Mouse (Mus musculus): ENCODE measurements around the gene Apex1. TPM values are rescaled to one million over a fixed set of nuclear protein-coding genes. Genes with fewer than 3 reads are reported as not detected.
"Not testable (repeated sequence)": the region's sequence is repeated elsewhere in the genome, so short reads cannot be mapped to it uniquely, and the experiment has no call there.

The Apex1 gene
- polyA plus RNA-seq, 1 experiment from 2014 or later: 70.5 TPM

- no peak overlapping the region for H3K9ac ChIP-seq
- no peak for ATAC-seq (ENCODE audit: insufficient read depth)
- H3K27ac ChIP-seq (replicated peaks): 0 out of 2 replicates have a peak overlapping the region, but pooled peaks have one; percentile 29
- peaks cover 7% of the 10 kb centered on the region; the same call in 1 of the 2 replicates for H3K4me1 ChIP-seq (replicated peaks)
- H3K9me3 ChIP-seq (replicated peaks): no peaks in the 10 kb centered on the region
- WGBS (ENCODE audit: insufficient replicate concordance): 21% methylated on average over 23 of the region's 23 CpGs
- peak overlapping the region; percentile 27 for H3K4me3 ChIP-seq (replicated peaks)
- H3K36me3 ChIP-seq (replicated peaks): no peaks in the 10 kb centered on the region
- H3K27me3 ChIP-seq: peaks cover 18% of the 10 kb centered on the region
- H3K4me2 ChIP-seq: peak overlapping the region; percentile 55
These were observed 27.9 kb upstream of the Apex1 start for GRCm38 (mm10) chr14:50896747-50897373.

- no peak within 1 kb of the TSS for H3K9ac ChIP-seq
- WGBS (ENCODE audit: insufficient replicate concordance): 37% methylated on average over 7 of the region's 7 CpGs
- H3K36me3 ChIP-seq (replicated peaks): no peaks in the 10 kb centered on the region
- peaks cover 7% of the 10 kb centered on the region; the same call in 1 of the 2 replicates for H3K4me1 ChIP-seq (replicated peaks)
- peaks cover 18% of the 10 kb centered on the region for H3K27me3 ChIP-seq
- 0 out of 2 replicates have a peak within 1 kb of the TSS, but pooled peaks have one; percentile 29 for H3K27ac ChIP-seq (replicated peaks)
- no peak for ATAC-seq (ENCODE audit: insufficient read depth)
- no peaks in the 10 kb centered on the region for H3K9me3 ChIP-seq (replicated peaks)
- peak within 1 kb of the TSS; percentile 55 for H3K4me2 ChIP-seq
- peak within 1 kb of the TSS; percentile 27 for H3K4me3 ChIP-seq (replicated peaks)
These were observed 27.4 kb upstream of the Apex1 start, which contains the start of gene Klhl33 for GRCm38 (mm10) chr14:50897374-50897765. Gene Klhl33 (minus strand): TSS chr14:50897507.

GRCm38 (mm10) chr14:50897992-50898391 lies 26.8 kb upstream of the Apex1 start:
- not testable (repeated sequence) for H3K4me3 ChIP-seq (replicated peaks); H3K36me3 ChIP-seq (replicated peaks); H3K4me2 ChIP-seq; H3K9ac ChIP-seq; H3K9me3 ChIP-seq (replicated peaks); H3K27ac ChIP-seq (replicated peaks); H3K4me1 ChIP-seq (replicated peaks); ATAC-seq (ENCODE audit: insufficient read depth)
- WGBS (ENCODE audit: insufficient replicate concordance): 44% methylated on average over 2 of the region's 2 CpGs
- peaks cover 18% of the 10 kb centered on the region for H3K27me3 ChIP-seq

- 7% methylated on average over 26 of the region's 26 CpGs for WGBS (ENCODE audit: insufficient replicate concordance)
- peak overlapping the region; percentile 73 for H3K4me2 ChIP-seq
- H3K9ac ChIP-seq: no peak overlapping the region; the same call in 1 of the 2 replicates
- no peaks in the 10 kb centered on the region for H3K27me3 ChIP-seq
- ATAC-seq (ENCODE audit: insufficient read depth): peak; percentile 63
- H3K4me1 ChIP-seq (replicated peaks): peaks cover 9% of the 10 kb centered on the region
- H3K9me3 ChIP-seq (replicated peaks): no peaks in the 10 kb centered on the region
- peak overlapping the region; percentile 51 for H3K4me3 ChIP-seq (replicated peaks)
- no peak overlapping the region for H3K27ac ChIP-seq (replicated peaks)
- H3K36me3 ChIP-seq (replicated peaks): no peaks in the 10 kb centered on the region
These were observed 20.6 kb upstream of the Apex1 start for GRCm38 (mm10) chr14:50903973-50904827.

- peaks cover 9% of the 10 kb centered on the region for H3K4me1 ChIP-seq (replicated peaks)
- H3K9ac ChIP-seq: no peak overlapping the region
- no peak overlapping the region for H3K4me2 ChIP-seq
- H3K27me3 ChIP-seq: no peaks in the 10 kb centered on the region
- no peaks in the 10 kb centered on the region for H3K9me3 ChIP-seq (replicated peaks)
- H3K27ac ChIP-seq (replicated peaks): no peak overlapping the region
- no peak overlapping the region for H3K4me3 ChIP-seq (replicated peaks)
- 79% methylated on average over 4 of the region's 4 CpGs for WGBS (ENCODE audit: insufficient replicate concordance)
- no peaks in the 10 kb centered on the region for H3K36me3 ChIP-seq (replicated peaks)
- ATAC-seq (ENCODE audit: insufficient read depth): no peak
These were observed 20.0 kb upstream of the Apex1 start for GRCm38 (mm10) chr14:50904828-50905129.

- not testable (repeated sequence) for H3K4me2 ChIP-seq; ATAC-seq (ENCODE audit: insufficient read depth)
These were observed 19.4 kb upstream of the Apex1 start for GRCm38 (mm10) chr14:50905327-50905726.

GRCm38 (mm10) chr14:50908126-50908525 lies 16.6 kb upstream of the Apex1 start:
- no peaks in the 10 kb centered on the region for H3K9me3 ChIP-seq (replicated peaks)
- H3K36me3 ChIP-seq (replicated peaks): 0 out of 2 replicates have a peak, but pooled peaks cover 3% of the 10 kb centered on the region
- no peak overlapping the region for H3K4me2 ChIP-seq
- WGBS (ENCODE audit: insufficient replicate concordance): 46% methylated on average over 4 of the region's 4 CpGs
- ATAC-seq (ENCODE audit: insufficient read depth): no peak
- no peaks in the 10 kb centered on the region for H3K27me3 ChIP-seq
- H3K9ac ChIP-seq: no peak overlapping the region
- H3K4me1 ChIP-seq (replicated peaks): peaks cover 9% of the 10 kb centered on the region
- no peak overlapping the region for H3K4me3 ChIP-seq (replicated peaks)
- H3K27ac ChIP-seq (replicated peaks): no peak overlapping the region

More at GRCm38 (mm10) chr14:50905327-50905726, 19.4 kb upstream of the Apex1 start:
- not testable (repeated sequence) for H3K36me3 ChIP-seq (replicated peaks); H3K27me3 ChIP-seq; H3K4me3 ChIP-seq (replicated peaks); H3K9me3 ChIP-seq (replicated peaks); H3K27ac ChIP-seq (replicated peaks); H3K4me1 ChIP-seq (replicated peaks); H3K9ac ChIP-seq

GRCm38 (mm10) chr14:50911356-50911755 lies 13.4 kb upstream of the Apex1 start:
- Histone ChIP-seq H3K36me3 (replicated peaks) (peaks cover 30% of the 10 kb centered on the region), H3K27me3 (no peaks in the 10 kb centered on the region), H3K27ac (replicated peaks) (no peak overlapping the region), H3K9ac (no peak overlapping the region), H3K4me1 (replicated peaks) (no peaks in the 10 kb centered on the region), H3K4me3 (replicated peaks) (no peak overlapping the region), H3K4me2 (no peak overlapping the region), H3K9me3 (replicated peaks) (no peaks in the 10 kb centered on the region)
- no peak for ATAC-seq (ENCODE audit: insufficient read depth)
- WGBS (ENCODE audit: insufficient replicate concordance): 60% methylated on average over 3 of the region's 3 CpGs

- Histone ChIP-seq H3K36me3 (replicated peaks) (peaks cover 35% of the 10 kb centered on the region), H3K4me2 (peak overlapping the region; percentile 92), H3K4me1 (replicated peaks) (peaks cover 33% of the 10 kb centered on the region), H3K9ac (peak overlapping the region; percentile 67; the same call in 1 of the 2 replicates), H3K4me3 (replicated peaks) (peak overlapping the region; percentile 71)
- H3K27me3 ChIP-seq; H3K27ac ChIP-seq (replicated peaks); H3K9me3 ChIP-seq (replicated peaks); ATAC-seq (ENCODE audit: insufficient read depth): not testable (repeated sequence)
- 68% methylated on average over 1 of the region's 1 CpGs for WGBS (ENCODE audit: insufficient replicate concordance)
These were observed 1.3 kb upstream of the Apex1 start for GRCm38 (mm10) chr14:50923437-50923836.

GRCm38 (mm10) chr14:50925111-50925920 lies 548 bp downstream of the Apex1 start:
- peak overlapping the region; percentile 92 for H3K4me2 ChIP-seq
- under 1% methylated on average over 38 of the region's 38 CpGs for WGBS (ENCODE audit: insufficient replicate concordance)
- H3K4me1 ChIP-seq (replicated peaks): peaks cover 50% of the 10 kb centered on the region
- ATAC-seq (ENCODE audit: insufficient read depth): peak; percentile 58
- peaks cover 43% of the 10 kb centered on the region for H3K36me3 ChIP-seq (replicated peaks)
- H3K9me3 ChIP-seq (replicated peaks): no peaks in the 10 kb centered on the region
- H3K9ac ChIP-seq: peak overlapping the region; percentile 67
- H3K27ac ChIP-seq (replicated peaks): peak overlapping the region; percentile 89
- peak overlapping the region; percentile 71 for H3K4me3 ChIP-seq (replicated peaks)
- no peaks in the 10 kb centered on the region for H3K27me3 ChIP-seq

GRCm38 (mm10) chr14:50927366-50927765 lies 2.6 kb downstream of the Apex1 start:
- no peak for ATAC-seq (ENCODE audit: insufficient read depth)
- Histone ChIP-seq H3K9ac (no peak overlapping the region), H3K4me2 (no peak overlapping the region), H3K27ac (replicated peaks) (no peak overlapping the region), H3K4me1 (replicated peaks) (peaks cover 60% of the 10 kb centered on the region), H3K4me3 (replicated peaks) (no peak overlapping the region), H3K9me3 (replicated peaks) (no peaks in the 10 kb centered on the region), H3K36me3 (replicated peaks) (peaks cover 38% of the 10 kb centered on the region), H3K27me3 (no peaks in the 10 kb centered on the region)
- WGBS (ENCODE audit: insufficient replicate concordance): 78% methylated on average over 3 of the region's 3 CpGs

Measured in liver, embryonic 15.5 days (tissue).